14 mouse cellular contexts compared by ENCODE assay signal in genomic region chr19:40298574-40298973, GRCm38 (mm10). TPM values are rescaled to one million over a fixed set of nuclear protein-coding genes. Genes with fewer than 3 reads are reported as not detected.
DNase-seq lines count a peak whose midpoint lies in the region; ATAC-seq and TF ChIP-seq lines count a peak whose summit lies in the region.
"Had no signal": no experiment of that assay in that cellular context is flagged by ENCODE, and none has a peak within 500 bp of the region (broad histone marks: within the 10 kb centered on the region; RNA-seq: fewer than 3 reads in every experiment).

No protein-coding gene starts in this region.

- no peaks in the 10 kb centered on the region for H3K36me3 ChIP-seq in myocyte (ENCODE audit: control insufficient read depth, insufficient read depth)
- peaks cover 23% of the 10 kb centered on the region for H3K36me3 ChIP-seq in forebrain, postnatal 0 days (ENCODE audit: insufficient read depth)
- H3K36me3 ChIP-seq: embryonic facial prominence, embryonic 12.5 days; limb, embryonic 12.5 days had no signal

- no peaks in the 10 kb centered on the region for H3K79me2 ChIP-seq in myocyte (ENCODE audit: control insufficient read depth, insufficient read depth)

- H3K27me3 ChIP-seq in myocyte (ENCODE audit: control insufficient read depth, insufficient read depth, insufficient read length) = no peaks in the 10 kb centered on the region
- H3K27me3 ChIP-seq in forebrain, postnatal 0 days (ENCODE audit: insufficient read depth, low read length) = no peaks in the 10 kb centered on the region
- H3K27me3 ChIP-seq: embryonic facial prominence, embryonic 12.5 days; forebrain, embryonic 15.5 days; limb, embryonic 12.5 days had no signal

- WGBS in forebrain, postnatal 0 days = 89% methylated on average over 2 of the region's 2 CpGs

- peak overlapping the region; percentile 97 for H3K27ac ChIP-seq in left cerebral cortex, adult 2 months
- no peak overlapping the region for H3K27ac ChIP-seq in forebrain, postnatal 0 days (ENCODE audit: low read depth, low read length)
- H3K27ac ChIP-seq: embryonic facial prominence, embryonic 12.5 days; forebrain, embryonic 15.5 days had no signal

- DNase-seq in frontal cortex, adult 2 months (ENCODE audit: extremely low spot score in 1 of 2, low spot score in 1 of 2) = peak; percentile 81 to 86
- DNase-seq in frontal cortex, postnatal 14 days (ENCODE audit: low spot score in 2 of 2) = no peak
- peak; percentile 72 to 84 for DNase-seq in layer of hippocampus, adult 18-20 months (ENCODE audit: low spot score in 2 of 2)
- no peak for DNase-seq in layer of hippocampus, postnatal 25 days (ENCODE audit: extremely low spot score in 1 of 2, low spot score in 1 of 2)
- no peak for DNase-seq in left cerebral cortex, adult 2 months (ENCODE audit: extremely low spot score in 1 of 2, low spot score in 2 of 2)
- DNase-seq in forebrain, postnatal 0 days = no peak
- no peak for DNase-seq in adrenal gland, adult 18-20 months (ENCODE audit: low spot score in 2 of 2)
- DNase-seq: cerebellum, postnatal 10 days; kidney, postnatal 10 days; thymus, adult 2 months had no signal

- TF ChIP-seq CTCF in left cerebral cortex, adult 2 months (IDR thresholded peaks at IDR 0.05) = no peak
- TF ChIP-seq CTCF in forebrain, postnatal 0 days (IDR thresholded peaks at IDR 0.05; ENCODE audit: low read depth) = no peak

- 0 out of 2 replicates have a peak, but pooled peaks cover 5% of the 10 kb centered on the region for H3K4me1 ChIP-seq in forebrain, postnatal 0 days (ENCODE audit: insufficient read depth)

- H3K4me2 ChIP-seq in myocyte (ENCODE audit: low read depth) = peak overlapping the region; percentile 76
- H3K4me2 ChIP-seq in forebrain, postnatal 0 days (ENCODE audit: low read depth) = no peak overlapping the region
- H3K4me2 ChIP-seq: embryonic facial prominence, embryonic 12.5 days; forebrain, embryonic 15.5 days; limb, embryonic 12.5 days had no signal

- no peak overlapping the region for H3ac ChIP-seq in myocyte (ENCODE audit: control insufficient read depth, insufficient read length)

- H3K9me3 ChIP-seq in forebrain, postnatal 0 days (ENCODE audit: low read length) = no peaks in the 10 kb centered on the region
- H3K9me3 ChIP-seq: embryonic facial prominence, embryonic 12.5 days; forebrain, embryonic 15.5 days; limb, embryonic 12.5 days had no signal

- H3K9ac ChIP-seq in forebrain, postnatal 0 days = no peak overlapping the region
- H3K9ac ChIP-seq: embryonic facial prominence, embryonic 12.5 days; forebrain, embryonic 15.5 days; limb, embryonic 12.5 days had no signal

- no peak for ATAC-seq in forebrain, postnatal 0 days
- ATAC-seq: forebrain, embryonic 15.5 days had no signal

- no peak overlapping the region for H3K4me3 ChIP-seq in left cerebral cortex, adult 2 months
- no peak overlapping the region for H3K4me3 ChIP-seq in myocyte
- no peak overlapping the region for H3K4me3 ChIP-seq in forebrain, postnatal 0 days (ENCODE audit: low read depth, low read length)
- H3K4me3 ChIP-seq: embryonic facial prominence, embryonic 12.5 days; forebrain, embryonic 15.5 days; limb, embryonic 12.5 days had no signal

- no peak for TF ChIP-seq POLR2A in myocyte (IDR thresholded peaks at IDR 0.05; ENCODE audit: insufficient read length, low read depth)

- intact Hi-C loops in left cerebral cortex, adult 2 months (cut with DNase I) = no loop called here

TF ChIP-seq in myocyte, 11 proteins besides CTCF, POLR2A, EP300 and RAD21:
- TF ChIP-seq TCF12 (IDR thresholded peaks at IDR 0.05; ENCODE audit: insufficient read depth, poor library complexity, severe bottlenecking) (no peak), REST (IDR thresholded peaks at IDR 0.05; ENCODE audit: insufficient read depth, insufficient read length) (no peak), CEBPB (IDR thresholded peaks at IDR 0.05; ENCODE audit: insufficient read depth, poor library complexity, severe bottlenecking) (no peak), MAX (IDR thresholded peaks at IDR 0.05; ENCODE audit: low read depth) (no peak), MYOD1 (IDR thresholded peaks at IDR 0.05; ENCODE audit: control insufficient read depth in 1 of 3, insufficient read length in 2 of 3, low read depth in 2 of 3) (no peak), SRF (IDR thresholded peaks at IDR 0.05; ENCODE audit: control insufficient read depth, insufficient read length, low read depth) (no peak), MYOG (IDR thresholded peaks at IDR 0.05; ENCODE audit: control insufficient read depth in 1 of 3, insufficient read depth in 1 of 3, insufficient read length in 2 of 3, low read depth in 2 of 3) (no peak), TCF3 (IDR thresholded peaks at IDR 0.05; ENCODE audit: insufficient read length, low read depth) (no peak), POLR2AphosphoS2 (IDR thresholded peaks at IDR 0.05; ENCODE audit: insufficient read length, low read depth) (no peak)

RNA-seq across cellular contexts. Expression of gene Pdlim1, which starts 26.9 kb away (rescaled TPM):
- 11.1 and 11.3 TPM in 2 replicates for polyA plus RNA-seq in frontal cortex, adult 2 months (2012; rRNA removed)
- total RNA-seq in layer of hippocampus, adult 18-20 months (2021) = 10 to 100 TPM; 15.8 to 21.7 TPM
- 10 to 100 TPM; 13.1 to 14.3 TPM for total RNA-seq in layer of hippocampus, postnatal 25 days (2021)
- 10 to 100 TPM; 16.7 to 20.1 TPM for total RNA-seq in left cerebral cortex, adult 2 months (2021)
- 161 TPM for polyA plus RNA-seq in myocyte (2012; fragmentation: generic; extraction: Trizol)
- total RNA-seq in forebrain, postnatal 0 days (2014; rRNA removed) = 1.4 and 2.8 TPM in 2 replicates
- 6.6 and 7.0 TPM in 2 replicates for polyA plus RNA-seq in forebrain, postnatal 0 days (2015; fragmentation: Nextera tagmentation; extraction: Ambion mirVana)
- total RNA-seq in adrenal gland, adult 18-20 months (2021) = 10 to 100 TPM; 19.0 to 22.4 TPM

Comparison
In these comparisons a context has a peak if more than half of its experiments do, and no peak if none do; other contexts are left out.
1. DNase-seq: peak in frontal cortex, adult 2 months (2 of 2) and layer of hippocampus, adult 18-20 months (2 of 2); none in frontal cortex, postnatal 14 days (0 of 2), layer of hippocampus, postnatal 25 days (0 of 2), left cerebral cortex, adult 2 months (0 of 2), forebrain, postnatal 0 days (single experiment) and adrenal gland, adult 18-20 months (0 of 2).